Comparison of ENCODE assay signal across 13 mouse cellular contexts in the genomic region with DNA sequence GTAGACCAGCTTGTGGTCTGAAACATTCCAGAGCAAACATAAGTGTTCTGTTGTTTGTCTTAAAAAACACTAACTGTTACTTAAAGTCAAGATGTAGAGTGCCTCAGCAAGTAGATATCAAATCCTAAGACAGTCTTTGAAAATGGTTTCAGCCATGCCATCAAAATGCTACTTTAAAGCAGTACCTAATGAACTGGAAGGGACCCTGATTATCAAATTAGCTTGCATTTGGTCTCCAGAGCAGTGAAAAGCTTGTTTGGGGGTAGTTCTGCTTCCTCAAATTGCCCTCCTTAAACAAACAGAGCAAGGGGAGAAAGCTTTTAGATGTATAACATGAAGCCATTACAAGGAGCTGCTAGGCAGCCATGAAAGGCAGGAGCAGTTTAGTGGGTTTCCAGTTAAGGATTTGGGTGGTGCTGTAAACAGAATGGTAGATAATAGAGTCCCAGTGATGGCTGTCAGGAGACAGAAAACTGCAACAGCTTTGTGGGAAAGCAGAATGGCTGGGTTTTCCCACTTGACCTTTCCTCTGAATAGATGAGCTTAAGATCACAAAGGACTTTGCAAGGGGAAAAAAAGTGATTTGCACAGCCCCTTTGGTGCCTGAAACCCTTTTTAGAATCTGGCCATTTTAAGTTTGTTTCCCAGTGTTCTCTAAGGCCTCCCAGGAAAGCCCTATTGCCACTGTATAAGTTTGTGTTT.
DNase-seq lines count a peak whose midpoint lies in the region; ATAC-seq and TF ChIP-seq lines count a peak whose summit lies in the region.
"Had no signal": no experiment of that assay in that cellular context is flagged by ENCODE, and none has a peak within 500 bp of the region (broad histone marks: within the 10 kb centered on the region; RNA-seq: fewer than 3 reads in every experiment).

No protein-coding gene starts in this region.

- peaks cover 3% of the 10 kb centered on the region; the same call in 1 of the 2 replicates for H3K36me3 ChIP-seq in kidney, embryonic 16.5 days (ENCODE audit: insufficient read depth, low read length)
- no peaks in the 10 kb centered on the region for H3K36me3 ChIP-seq in hindbrain, embryonic 12.5 days
- H3K36me3 ChIP-seq in midbrain, embryonic 15.5 days (replicated peaks): no peaks in the 10 kb centered on the region

- no peak for TF ChIP-seq CTCF in gastrocnemius, adult 2 months (IDR thresholded peaks at IDR 0.05)

- no peaks in the 10 kb centered on the region for H3K9me3 ChIP-seq in kidney, embryonic 16.5 days (ENCODE audit: low read length)
- H3K9me3 ChIP-seq in hindbrain, embryonic 12.5 days (replicated peaks): no peaks in the 10 kb centered on the region
- peaks cover 3% of the 10 kb centered on the region; the same call in 1 of the 2 replicates for H3K9me3 ChIP-seq in midbrain, embryonic 15.5 days

- H3K27ac ChIP-seq in kidney, embryonic 16.5 days (ENCODE audit: low read length): 0 out of 2 replicates have a peak overlapping the region, but pooled peaks have one; percentile 29
- no peak overlapping the region for H3K27ac ChIP-seq in hindbrain, embryonic 12.5 days
- H3K27ac ChIP-seq in midbrain, embryonic 15.5 days: no peak overlapping the region
- H3K27ac ChIP-seq in gastrocnemius, adult 2 months: no peak overlapping the region

- no peak for DNase-seq in kidney, postnatal 14 days
- DNase-seq in embryo, embryonic 10.5 days (ENCODE audit: low spot score): peak; percentile 79
- no peak for DNase-seq in gastrocnemius, adult 2 months
- DNase-seq in cerebellum, adult 11 months: no peak
- no peak for DNase-seq in left cerebral cortex, postnatal 4 days
- DNase-seq: cerebellum, postnatal 10 days; gastrocnemius, postnatal 25 days; thymus, postnatal 25 days had no signal

- peaks cover 13% of the 10 kb centered on the region for H3K4me1 ChIP-seq in kidney, embryonic 16.5 days (ENCODE audit: insufficient read depth, low read length)
- H3K4me1 ChIP-seq in hindbrain, embryonic 12.5 days: peaks cover 8% of the 10 kb centered on the region
- H3K4me1 ChIP-seq in midbrain, embryonic 15.5 days: peaks cover 6% of the 10 kb centered on the region; the same call in 1 of the 2 replicates

- intact Hi-C loops in gastrocnemius, adult 2 months (cut with DNase I): no loop called here
- intact Hi-C loops in left cerebral cortex, postnatal 4 days (cut with DNase I): no loop called here

- H3K9ac ChIP-seq in kidney, embryonic 16.5 days (replicated peaks; ENCODE audit: low read length): no peak overlapping the region
- no peak overlapping the region for H3K9ac ChIP-seq in hindbrain, embryonic 12.5 days
- H3K9ac ChIP-seq in midbrain, embryonic 15.5 days: no peak overlapping the region

- no peaks in the 10 kb centered on the region for H3K27me3 ChIP-seq in kidney, embryonic 16.5 days (ENCODE audit: insufficient read depth, low read length)
- H3K27me3 ChIP-seq in hindbrain, embryonic 12.5 days: peaks cover 21% of the 10 kb centered on the region
- peaks cover 6% of the 10 kb centered on the region; the same call in 1 of the 2 replicates for H3K27me3 ChIP-seq in midbrain, embryonic 15.5 days (replicated peaks)

- no peak overlapping the region for H3K4me2 ChIP-seq in kidney, embryonic 16.5 days (replicated peaks; ENCODE audit: low read depth, low read length)
- no peak overlapping the region for H3K4me2 ChIP-seq in hindbrain, embryonic 12.5 days (replicated peaks)
- no peak overlapping the region for H3K4me2 ChIP-seq in midbrain, embryonic 15.5 days

- H3K4me3 ChIP-seq in kidney, embryonic 16.5 days (ENCODE audit: low read length): no peak overlapping the region
- H3K4me3 ChIP-seq in hindbrain, embryonic 12.5 days: no peak overlapping the region
- no peak overlapping the region for H3K4me3 ChIP-seq in midbrain, embryonic 15.5 days
- H3K4me3 ChIP-seq in gastrocnemius, adult 2 months: no peak overlapping the region
- H3K4me3 ChIP-seq: erythroblast, embryonic 14.5 days had no signal

- no peak for ATAC-seq in kidney, embryonic 16.5 days (ENCODE audit: low FRiP score, low TSS enrichment)
- peak; percentile 76; the same call in 1 of the 2 replicates for ATAC-seq in hindbrain, embryonic 12.5 days (ENCODE audit: low FRiP score)
- ATAC-seq in midbrain, embryonic 15.5 days (replicated peaks): peak; percentile 54; the same call in 1 of the 2 replicates
- ATAC-seq: CD4-positive, CD25-positive, alpha-beta regulatory T cell, adult 4 months had no signal
